Mouse (Mus musculus) MEL (cell line): Measurements from ENCODE around the gene Slc25a43. TPM values are rescaled to one million over a fixed set of nuclear protein-coding genes. Genes with fewer than 3 reads are reported as not detected.
"Not testable (repeated sequence)": the region's sequence is repeated elsewhere in the genome, so short reads cannot be mapped to it uniquely, and the experiment has no call there.

ENCODE experiments used
- DNase-seq: peaks from one replicate; pipeline ENCODE4 v3.0.0; 2011; ENCODE audit warnings: low read depth, low spot score
- H3K27ac ChIP-seq: 2 replicates; pipeline ENCODE4 v1.5.1; 2012; ENCODE audit warnings: low read depth, mild to moderate bottlenecking, control low read depth, low read length, moderate library complexity; ENCODE audit not compliant: control insufficient read depth
- H3K27me3 ChIP-seq, 2 experiments: fragments of 150-350 bp in 1 of 2; sonication (generic) in 1 of 2; 2 replicates each; pipeline ENCODE4 v1.6.1; 2012; ENCODE audit warnings: low read length in 2 of 2, mild to moderate bottlenecking in 2 of 2, improper control_type of control experiment in 1 of 2, moderate library complexity in 1 of 2; ENCODE audit not compliant: insufficient read depth in 2 of 2, control insufficient read depth in 1 of 2
- H3K36me3 ChIP-seq, 2 experiments: 2 replicates each; pipeline ENCODE4 v1.6.1; 2012 to 2014; ENCODE audit warnings: low read length in 2 of 2, improper control_type of control experiment in 1 of 2, inconsistent platforms in 1 of 2, mild to moderate bottlenecking in 1 of 2; ENCODE audit not compliant: insufficient read depth in 2 of 2, control insufficient read depth in 1 of 2
- H3K4me1 ChIP-seq, 2 experiments: fragments of 150-350 bp in 1 of 2; sonication (generic) in 1 of 2; 2 replicates each; pipeline ENCODE4 v1.6.1; 2012; ENCODE audit warnings: low read length in 2 of 2, improper control_type of control experiment in 1 of 2, mild to moderate bottlenecking in 1 of 2; ENCODE audit not compliant: insufficient read depth in 2 of 2, control insufficient read depth in 1 of 2
- H3K4me3 ChIP-seq, 2 experiments: fragments of 150-350 bp in 1 of 2; sonication (generic) in 1 of 2; 2 replicates each; pipeline ENCODE4 v1.5.1; 2012; ENCODE audit warnings: low read depth in 2 of 2, low read length in 2 of 2, mild to moderate bottlenecking in 2 of 2, moderate library complexity in 2 of 2, control low read depth in 1 of 2, improper control_type of control experiment in 1 of 2; ENCODE audit not compliant: control insufficient read depth in 1 of 2, insufficient read depth in 1 of 2
- H3K79me2 ChIP-seq: 2 replicates; pipeline ENCODE4 v1.6.1; 2012; ENCODE audit warnings: mild to moderate bottlenecking, low read length, moderate library complexity; ENCODE audit not compliant: control insufficient read depth, poor library complexity, insufficient read depth
- H3K9ac ChIP-seq: 2 replicates; pipeline ENCODE4 v1.6.1; 2012; ENCODE audit warnings: low read depth, mild to moderate bottlenecking, control low read depth, low read length, moderate library complexity; ENCODE audit not compliant: control insufficient read depth, poor library complexity, severe bottlenecking
- H3K9me3 ChIP-seq: fragments of 150-350 bp; sonication (generic); replicated peaks from 2 replicates; pipeline ENCODE4 v1.6.1; 2012; ENCODE audit warnings: mild to moderate bottlenecking, low read length, improper control_type of control experiment, moderate library complexity; ENCODE audit not compliant: insufficient read depth
- CHD1 ChIP-seq: IDR thresholded peaks from 2 replicates; pipeline ENCODE4 v1.6.1; 2012; ENCODE audit warnings: low read depth, mild to moderate bottlenecking, inconsistent platforms, low read length, improper control_type of control experiment
- CHD2 ChIP-seq: IDR thresholded peaks from 2 replicates; pipeline ENCODE4 v1.6.1; 2011; ENCODE audit warnings: low read length, improper control_type of control experiment
- CTCF ChIP-seq, 3 experiments: IDR thresholded peaks in 2 of 3; conservative IDR thresholded peaks in 1 of 3; 2 replicates each; pipeline ENCODE4 v1.5.1; 2011 to 2012; ENCODE audit warnings: low read length in 3 of 3, low read depth in 2 of 3, mild to moderate bottlenecking in 2 of 3, improper control_type of control experiment in 1 of 3, inconsistent platforms in 1 of 3, mixed read lengths in 1 of 3, moderate library complexity in 1 of 3; ENCODE audit not compliant: control insufficient read depth in 1 of 3, insufficient read depth in 1 of 3, poor library complexity in 1 of 3, severe bottlenecking in 1 of 3
- E2F4 ChIP-seq: IDR thresholded peaks from 2 replicates; pipeline ENCODE4 v1.6.1; 2011; ENCODE audit warnings: low read depth, low read length, improper control_type of control experiment, borderline replicate concordance
- ELF1 ChIP-seq: IDR thresholded peaks from 2 replicates; pipeline ENCODE4 v1.6.1; 2014; ENCODE audit warnings: low read depth, mild to moderate bottlenecking, inconsistent platforms, low read length, improper control_type of control experiment, moderate library complexity
- EP300 ChIP-seq, 2 experiments: IDR thresholded peaks; 2 replicates each; pipeline ENCODE4 v1.6.1; 2011; ENCODE audit warnings: improper control_type of control experiment in 2 of 2, low read length in 2 of 2, low read depth in 1 of 2, mild to moderate bottlenecking in 1 of 2
- GATA1 ChIP-seq: IDR thresholded peaks from 2 replicates; pipeline ENCODE4 v1.6.1; 2011; ENCODE audit warnings: low read depth, low read length, improper control_type of control experiment
- HCFC1 ChIP-seq: IDR thresholded peaks from 2 replicates; pipeline ENCODE4 v1.6.1; 2012; ENCODE audit warnings: low read depth, mild to moderate bottlenecking, inconsistent platforms, low read length, improper control_type of control experiment, moderate library complexity
- KAT2A ChIP-seq: conservative IDR thresholded peaks from 2 replicates; pipeline ENCODE4 v1.6.1; 2012; ENCODE audit warnings: low read depth, low read length, improper control_type of control experiment, inconsistent platforms
- MAZ ChIP-seq: IDR thresholded peaks from 2 replicates; pipeline ENCODE4 v1.6.1; 2012; ENCODE audit warnings: low read depth, mild to moderate bottlenecking, inconsistent platforms, low read length, improper control_type of control experiment
- MEF2A ChIP-seq: IDR thresholded peaks from 2 replicates; pipeline ENCODE4 v1.6.1; 2014; ENCODE audit warnings: low read depth, mild to moderate bottlenecking, inconsistent platforms, low read length, improper control_type of control experiment; ENCODE audit not compliant: poor library complexity, insufficient replicate concordance, severe bottlenecking; ENCODE audit errors: extremely low read depth
- MXI1 ChIP-seq: IDR thresholded peaks from 2 replicates; pipeline ENCODE4 v1.6.1; 2011; ENCODE audit warnings: mild to moderate bottlenecking, low read depth, low read length, improper control_type of control experiment
- NRF1 ChIP-seq: IDR thresholded peaks from 2 replicates; pipeline ENCODE4 v1.6.1; 2014; ENCODE audit warnings: low read depth, mild to moderate bottlenecking, inconsistent platforms, low read length, improper control_type of control experiment, moderate library complexity; ENCODE audit not compliant: poor library complexity, insufficient read depth, severe bottlenecking
- POLR2A ChIP-seq, 2 experiments: IDR thresholded peaks; 2 replicates each; pipeline ENCODE4 v1.6.1; 2011 to 2012; ENCODE audit warnings: low read length in 2 of 2, mild to moderate bottlenecking in 2 of 2, control low read depth in 1 of 2, improper control_type of control experiment in 1 of 2, low read depth in 1 of 2, moderate library complexity in 1 of 2; ENCODE audit not compliant: control insufficient read depth in 1 of 2, insufficient read depth in 1 of 2, poor library complexity in 1 of 2
- POLR2AphosphoS2 ChIP-seq: IDR thresholded peaks from 2 replicates; pipeline ENCODE4 v1.6.1; 2011; ENCODE audit warnings: low read length, improper control_type of control experiment
- RAD21 ChIP-seq: IDR thresholded peaks from 2 replicates; pipeline ENCODE4 v1.6.1; 2011; ENCODE audit warnings: mild to moderate bottlenecking, low read depth, low read length, improper control_type of control experiment
- RCOR1 ChIP-seq: IDR thresholded peaks from 2 replicates; pipeline ENCODE4 v1.6.1; 2012; ENCODE audit warnings: low read depth, mild to moderate bottlenecking, inconsistent platforms, low read length, improper control_type of control experiment
- SMC3 ChIP-seq: IDR thresholded peaks from 2 replicates; pipeline ENCODE4 v1.6.1; 2011; ENCODE audit warnings: low read depth, low read length, improper control_type of control experiment
- TCF12 ChIP-seq: IDR thresholded peaks from 2 replicates; pipeline ENCODE4 v1.6.1; 2014; ENCODE audit warnings: low read depth, mild to moderate bottlenecking, inconsistent platforms, low read length, improper control_type of control experiment, moderate library complexity
- UBTF ChIP-seq: IDR thresholded peaks from 2 replicates; pipeline ENCODE4 v1.6.1; 2012; ENCODE audit warnings: low read depth, mild to moderate bottlenecking, inconsistent platforms, low read length, improper control_type of control experiment, moderate library complexity, borderline replicate concordance; ENCODE audit not compliant: insufficient read depth
- USF1 ChIP-seq: IDR thresholded peaks from 2 replicates; pipeline ENCODE4 v1.6.1; 2014; ENCODE audit warnings: low read depth, mild to moderate bottlenecking, inconsistent platforms, low read length, improper control_type of control experiment, moderate library complexity
- ZC3H11A ChIP-seq: IDR thresholded peaks from 2 replicates; pipeline ENCODE4 v1.6.1; 2012; ENCODE audit warnings: low read depth, mild to moderate bottlenecking, inconsistent platforms, low read length, improper control_type of control experiment
- ZMIZ1 ChIP-seq: IDR thresholded peaks from 2 replicates; pipeline ENCODE4 v1.6.1; 2012; ENCODE audit warnings: low read depth, mild to moderate bottlenecking, inconsistent platforms, low read length, improper control_type of control experiment, moderate library complexity
- polyA plus RNA-seq, 2 experiments: library from polyadenylated mRNA; stranded (reverse) in 1 of 2; unstranded in 1 of 2; fragments of >175 nt in 1 of 2; fragments of >200 nt in 1 of 2; gene quantifications; 2 replicates each; pipeline versions ENCODE4 v1.2.1 to v1.2.4; 2012; ENCODE audit warnings: low replicate concordance in 2 of 2, low read depth in 1 of 2; ENCODE audit not compliant: insufficient read length in 2 of 2, insufficient read depth in 1 of 2, missing spikeins in 1 of 2
- total RNA-seq: library from RNA; depleted of rRNA; stranded (reverse); fragments of 300-350 nt; gene quantifications from 2 replicates; pipeline ENCODE4 v1.2.3, GENCODE M21; 2012

The Slc25a43 gene
- total and polyA plus RNA-seq, 3 experiments, result 1.4 to 8.3 TPM; not detected in 1

DNA sequence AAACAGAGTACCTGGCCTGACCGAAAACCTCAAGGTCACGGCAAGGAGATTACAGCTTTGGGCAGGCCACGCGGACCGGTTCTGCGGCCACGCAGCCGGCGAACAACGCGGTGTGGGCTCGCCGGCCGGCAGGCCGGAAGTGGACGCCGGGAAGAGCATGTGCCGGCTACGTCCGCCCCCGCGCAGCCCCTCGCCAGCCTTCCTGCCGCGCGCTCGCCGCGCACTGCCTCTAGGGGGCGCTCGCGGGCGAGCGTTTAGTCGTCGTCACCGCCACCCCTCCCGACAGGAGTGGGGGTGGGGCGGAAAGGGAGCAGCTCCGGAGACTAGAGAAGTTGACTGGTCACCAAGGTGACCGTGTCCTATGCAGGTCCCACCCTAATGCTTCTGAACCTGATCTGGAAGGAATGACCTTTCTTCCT is 52.7 kb downstream of the Slc25a43 start (continued):
- TF ChIP-seq KAT2A (no peak), POLR2AphosphoS2 (0 out of 2 replicates have a peak, but pooled peaks have one; percentile 50)

DNA sequence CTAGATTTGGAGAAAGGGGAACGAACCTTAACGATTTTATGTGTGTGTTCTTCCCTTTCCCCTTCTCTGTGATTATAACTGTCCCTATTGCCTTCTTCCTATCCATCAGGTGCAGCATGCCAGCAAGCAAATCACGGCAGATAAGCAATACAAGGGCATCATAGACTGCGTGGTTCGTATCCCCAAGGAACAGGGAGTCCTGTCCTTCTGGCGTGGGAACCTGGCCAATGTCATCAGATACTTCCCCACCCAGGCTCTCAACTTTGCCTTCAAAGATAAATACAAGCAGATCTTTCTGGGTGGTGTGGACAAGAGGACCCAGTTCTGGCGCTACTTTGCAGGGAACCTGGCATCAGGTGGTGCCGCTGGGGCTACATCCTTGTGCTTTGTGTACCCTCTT is 53.3 kb downstream of the Slc25a43 start:
- Histone ChIP-seq H3K4me3 (peak overlapping the region; percentile 49 to 84), H3K79me2 (peaks cover 15% of the 10 kb centered on the region), H3K27ac (peak overlapping the region; percentile 13), H3K9ac (peak overlapping the region; percentile 99)
- not testable (repeated sequence) for H3K27me3 ChIP-seq, H3K36me3 ChIP-seq, H3K9me3 ChIP-seq, DNase-seq, H3K4me1 ChIP-seq

GRCm38 (mm10) chrX:36799131-36799879 is 55.8 kb downstream of the Slc25a43 start:
- H3K27ac ChIP-seq, result no peak overlapping the region
- peak; percentile 31 for DNase-seq

DNA sequence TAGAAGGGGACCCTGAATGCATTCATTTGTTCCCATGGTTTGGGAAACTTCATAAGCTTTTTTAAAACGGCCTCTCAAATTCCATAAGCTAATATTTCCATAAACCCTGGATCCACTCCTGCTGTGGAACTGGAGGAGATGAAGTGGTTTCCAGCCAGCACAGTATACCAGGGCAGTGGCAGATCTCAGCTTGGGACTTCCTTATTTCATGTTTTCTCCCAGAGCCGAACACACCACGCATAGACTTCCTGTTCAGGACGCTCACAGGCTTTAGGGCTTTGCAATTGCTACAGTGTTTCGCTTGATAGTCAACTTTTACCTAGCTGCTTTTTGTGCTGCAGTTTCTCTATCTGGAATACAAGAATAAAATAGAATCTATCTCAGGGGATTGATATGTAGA is 59.7 kb downstream of the Slc25a43 start:
- H3K4me1 ChIP-seq, result peaks cover 0 to 10% of the 10 kb centered on the region in 2 experiments; a peak in 2 of 4 replicates
- H3K27ac ChIP-seq, result peak overlapping the region; percentile 83
- H3K36me3 ChIP-seq, result peaks cover 0 to 11% of the 10 kb centered on the region in 2 experiments; a peak in 2 of 4 replicates
- peak overlapping the region; percentile 68 for H3K9ac ChIP-seq
- peak overlapping the region; percentile 56 to 57 for H3K4me3 ChIP-seq
- no peaks in the 10 kb centered on the region for H3K27me3 ChIP-seq
- no peaks in the 10 kb centered on the region for H3K79me2 ChIP-seq
- peak; percentile 80 for DNase-seq
- no peaks in the 10 kb centered on the region for H3K9me3 ChIP-seq
- TF ChIP-seq RAD21, result no peak
- TF ChIP-seq UBTF, result no peak
- no peak for TF ChIP-seq NRF1
- TF ChIP-seq MEF2A, result no peak
- peak in 1 of 2 experiments; percentile 44; a peak in 2 of 4 replicates for TF ChIP-seq POLR2A (IDR thresholded peaks at IDR 0.05; ENCODE audit: control insufficient read depth in 1 of 2, insufficient read depth in 1 of 2, low read depth in 1 of 2, low read length in 2 of 2, poor library complexity in 1 of 2)
- peak; percentile 22 for TF ChIP-seq SMC3
- TF ChIP-seq CHD2, result no peak
- TF ChIP-seq POLR2AphosphoS2, result no peak
- TF ChIP-seq MAZ, result no peak
- TF ChIP-seq TCF12, result no peak
- no peak for TF ChIP-seq MXI1
- TF ChIP-seq HCFC1, result no peak
- TF ChIP-seq E2F4, result no peak
- no peak for TF ChIP-seq GATA1
- TF ChIP-seq ZC3H11A, result no peak
- TF ChIP-seq ELF1, result peak; percentile 73

More at GRCm38 (mm10) chrX:36799131-36799879, 55.8 kb downstream of the Slc25a43 start:
- H3K9ac ChIP-seq, result no peak overlapping the region
- H3K36me3 ChIP-seq, result peaks cover 1 to 16% of the 10 kb centered on the region in 2 experiments; a peak in 3 of 4 replicates
- H3K27me3 ChIP-seq, result no peaks in the 10 kb centered on the region
- no peaks in the 10 kb centered on the region for H3K9me3 ChIP-seq
- H3K4me3 ChIP-seq, result no peak overlapping the region
- TF ChIP-seq SMC3 (peak; percentile 15; the same call in 1 of the 2 replicates), USF1 (no peak), MAZ (no peak), EP300 (IDR thresholded peaks at IDR 0.05; ENCODE audit: low read depth in 1 of 2, low read length in 2 of 2) (no peak), RCOR1 (no peak), ZMIZ1 (peak; percentile 25; the same call in 1 of the 2 replicates), POLR2AphosphoS2 (peak; percentile 97), POLR2A (IDR thresholded peaks at IDR 0.05; ENCODE audit: control insufficient read depth in 1 of 2, insufficient read depth in 1 of 2, low read depth in 1 of 2, low read length in 2 of 2, poor library complexity in 1 of 2) (peak in 1 of 2 experiments; percentile 55; a peak in 2 of 4 replicates), CTCF (IDR thresholded peaks at IDR 0.05 in 2 of 3, conservative IDR thresholded peaks at IDR 0.05 in 1 of 3; ENCODE audit: control insufficient read depth in 1 of 3, insufficient read depth in 1 of 3, low read depth in 2 of 3, low read length in 3 of 3, poor library complexity in 1 of 3, severe bottlenecking in 1 of 3) (no peak), CHD1 (no peak)
- H3K79me2 ChIP-seq, result peaks cover 15% of the 10 kb centered on the region
- peaks cover 3 to 9% of the 10 kb centered on the region in 2 experiments; a peak in 3 of 4 replicates for H3K4me1 ChIP-seq
